ENCODE assay signal across 35 mouse cellular contexts in genomic region chr7:16549299-16549698, GRCm38 (mm10).
"Had no signal": no experiment of that assay in that cellular context is flagged by ENCODE, and none has a peak within 500 bp of the region (broad histone marks: within the 10 kb centered on the region; RNA-seq: fewer than 3 reads in every experiment).

No protein-coding gene starts in this region.

- H3K9me3 ChIP-seq: heart, embryonic 10.5 days; heart, embryonic 12.5 days; heart, embryonic 13.5 days; heart, embryonic 15.5 days; hindbrain, embryonic 10.5 days; hindbrain, embryonic 12.5 days; hindbrain, embryonic 13.5 days; hindbrain, embryonic 15.5 days; intestine, embryonic 15.5 days; kidney, embryonic 15.5 days had no signal

- H3K9ac ChIP-seq: heart, embryonic 12.5 days; heart, embryonic 13.5 days; heart, embryonic 15.5 days; hindbrain, embryonic 12.5 days; hindbrain, embryonic 13.5 days; hindbrain, embryonic 14.5 days; hindbrain, embryonic 15.5 days; intestine, embryonic 15.5 days; kidney, embryonic 15.5 days had no signal

- H3K4me3 ChIP-seq: heart, embryonic 10.5 days; heart, embryonic 12.5 days; heart, embryonic 13.5 days; heart, embryonic 15.5 days; hindbrain, embryonic 10.5 days; hindbrain, embryonic 12.5 days; hindbrain, embryonic 13.5 days; hindbrain, embryonic 15.5 days; intestine, embryonic 15.5 days; kidney, embryonic 15.5 days; layer of hippocampus, adult 2 months had no signal

- H3K4me2 ChIP-seq: heart, embryonic 11.5 days; heart, embryonic 12.5 days; heart, embryonic 13.5 days; heart, embryonic 15.5 days; hindbrain, embryonic 12.5 days; hindbrain, embryonic 13.5 days; hindbrain, embryonic 14.5 days; hindbrain, embryonic 15.5 days; intestine, embryonic 15.5 days; kidney, embryonic 15.5 days had no signal

- H3K27ac ChIP-seq: heart, embryonic 10.5 days; heart, embryonic 13.5 days; heart, embryonic 15.5 days; hindbrain, embryonic 10.5 days; hindbrain, embryonic 12.5 days; hindbrain, embryonic 13.5 days; hindbrain, embryonic 14.5 days; hindbrain, embryonic 15.5 days; hindbrain, postnatal 0 days; intestine, embryonic 15.5 days; kidney, embryonic 15.5 days; kidney, postnatal 0 days; layer of hippocampus, adult 2 months had no signal

- DNase-seq: heart, postnatal 10 days; heart, postnatal 14 days; heart, postnatal 36 days; heart, postnatal 4 days; kidney, adult 11 months; kidney, adult 18-20 months; kidney, adult 2 months; kidney, adult 8-10 months; kidney, adult 9 months; kidney, postnatal 10 days; kidney, postnatal 14 days; kidney, postnatal 25 days; kidney, postnatal 36 days; kidney, postnatal 4 days; layer of hippocampus, adult 9-11 months; layer of hippocampus, postnatal 36 days had no signal

- H3K27me3 ChIP-seq: heart, embryonic 12.5 days; heart, embryonic 13.5 days; heart, embryonic 15.5 days; hindbrain, embryonic 12.5 days; hindbrain, embryonic 13.5 days; hindbrain, embryonic 15.5 days; intestine, embryonic 15.5 days; kidney, embryonic 15.5 days had no signal

- ATAC-seq: hindbrain, embryonic 16.5 days; hindbrain, postnatal 0 days; inflammation-experienced regulatory T-cells, adult 6 months; intestine, embryonic 15.5 days; intestine, embryonic 16.5 days; intestine, postnatal 0 days had no signal

- H3K4me1 ChIP-seq: heart, embryonic 10.5 days; hindbrain, embryonic 10.5 days; hindbrain, embryonic 12.5 days; hindbrain, embryonic 13.5 days; intestine, embryonic 15.5 days had no signal
